Mouse (Mus musculus) thymus, adult 2 months (tissue): ENCODE results near the gene Srebf1. TPM values are rescaled to one million over a fixed set of nuclear protein-coding genes. Genes with fewer than 3 reads are reported as not detected.

Experiments used
- DNase-seq: peaks from one replicate; pipeline ENCODE4 v3.0.0; 2021
- H3K27ac ChIP-seq: fragments of 200-500 bp; 2 replicates; pipeline ENCODE4 v1.5.1; 2012; ENCODE audit warnings: low read length, control low read depth; ENCODE audit not compliant: control insufficient read depth, insufficient read depth
- H3K27me3 ChIP-seq: fragments of 200-500 bp; 2 replicates; pipeline ENCODE4 v1.6.1; 2012; ENCODE audit warnings: mild to moderate bottlenecking, low read length, moderate library complexity, mixed read lengths; ENCODE audit not compliant: control insufficient read depth, insufficient read depth
- H3K36me3 ChIP-seq: fragments of 200-500 bp; 2 replicates; pipeline ENCODE4 v1.6.1; 2012; ENCODE audit warnings: mild to moderate bottlenecking, low read length, moderate library complexity; ENCODE audit not compliant: control insufficient read depth, insufficient read depth
- H3K4me1 ChIP-seq: fragments of 200-500 bp; replicated peaks from 2 replicates; pipeline ENCODE4 v1.6.1; 2012; ENCODE audit warnings: low read length; ENCODE audit not compliant: control insufficient read depth, insufficient read depth
- H3K4me3 ChIP-seq: fragments of 200-500 bp; 2 replicates; pipeline ENCODE4 v1.5.1; 2012; ENCODE audit warnings: mild to moderate bottlenecking, low read length, control low read depth, moderate library complexity; ENCODE audit not compliant: control insufficient read depth, insufficient read depth
- CTCF ChIP-seq: fragments of 200-500 bp; IDR thresholded peaks from 2 replicates; pipeline ENCODE4 v1.5.1; 2012; ENCODE audit warnings: mild to moderate bottlenecking, control low read depth, low read length, moderate library complexity, borderline replicate concordance; ENCODE audit not compliant: control insufficient read depth, poor library complexity, insufficient read depth; ENCODE audit errors: extremely low read depth
- POLR2A ChIP-seq: fragments of 200-500 bp; IDR thresholded peaks from 2 replicates; pipeline ENCODE4 v1.6.1; 2012; ENCODE audit warnings: mild to moderate bottlenecking, low read length, control low read depth, moderate library complexity; ENCODE audit not compliant: control insufficient read depth, poor library complexity, insufficient read depth; ENCODE audit errors: extremely low read depth
- WGBS: fragments of 180-500 bp; shearing (Covaris S2); methylation state at CpG from one replicate; pipeline ENCODE4 v1.1.7; 2018; 5-methylcytosine and 5-hydroxymethylcytosine counted together
- polyA plus RNA-seq: library from polyadenylated mRNA; depleted of rRNA; stranded (reverse); fragments of >200 nt; gene quantifications from 2 replicates; pipeline ENCODE4 v1.2.3, GENCODE M21; 2012

Srebf1 gene
- polyA plus RNA-seq, 1 experiment: 466 TPM

- 18% methylated on average over 8 of the region's 8 CpGs for WGBS
- DNase-seq: no peak
- Histone ChIP-seq H3K4me3 (peak overlapping the region; percentile 90), H3K36me3 (no peaks in the 10 kb centered on the region), H3K4me1 (peaks cover 50% of the 10 kb centered on the region), H3K27me3 (no peaks in the 10 kb centered on the region), H3K27ac (peak overlapping the region; percentile 44; the same call in 1 of the 2 replicates)
- TF ChIP-seq POLR2A (no peak), CTCF (no peak)
These were observed 2.8 kb downstream of the Srebf1 start for GRCm38 (mm10) chr11:60219609-60220008.

GRCm38 (mm10) chr11:60217467-60217866 is 4.9 kb downstream of the Srebf1 start:
- Histone ChIP-seq H3K36me3 (no peaks in the 10 kb centered on the region), H3K4me3 (no peak overlapping the region), H3K27me3 (no peaks in the 10 kb centered on the region), H3K27ac (no peak overlapping the region), H3K4me1 (peaks cover 50% of the 10 kb centered on the region)
- DNase-seq: no peak
- TF ChIP-seq POLR2A (no peak), CTCF (no peak)
- 93% methylated on average over 7 of the region's 7 CpGs for WGBS

GRCm38 (mm10) chr11:60216671-60217070 is 5.7 kb downstream of the Srebf1 start:
- Histone ChIP-seq H3K36me3 (no peaks in the 10 kb centered on the region), H3K4me1 (peaks cover 52% of the 10 kb centered on the region), H3K27ac (no peak overlapping the region), H3K27me3 (no peaks in the 10 kb centered on the region), H3K4me3 (no peak overlapping the region)
- no peak for DNase-seq
- WGBS: 97% methylated on average over 1 of the region's 1 CpGs
- no peak for TF ChIP-seq CTCF
- TF ChIP-seq POLR2A: no peak

GRCm38 (mm10) chr11:60213266-60213665 is 9.1 kb downstream of the Srebf1 start:
- TF ChIP-seq CTCF (no peak; the same call in 1 of the 2 replicates), POLR2A (no peak)

GRCm38 (mm10) chr11:60211761-60212160 is 10.6 kb downstream of the Srebf1 start:
- no peak for DNase-seq
- 58% methylated on average over 12 of the region's 12 CpGs for WGBS
- Histone ChIP-seq H3K4me3 (no peak overlapping the region), H3K27ac (peak overlapping the region; percentile 27; the same call in 1 of the 2 replicates), H3K4me1 (peaks cover 67% of the 10 kb centered on the region), H3K36me3 (no peaks in the 10 kb centered on the region), H3K27me3 (no peaks in the 10 kb centered on the region)
- TF ChIP-seq POLR2A (no peak), CTCF (no peak)

More at GRCm38 (mm10) chr11:60213266-60213665, 9.1 kb downstream of the Srebf1 start:
- DNase-seq: no peak
- H3K27me3 ChIP-seq: no peaks in the 10 kb centered on the region
- H3K27ac ChIP-seq: no peak overlapping the region
- H3K36me3 ChIP-seq: no peaks in the 10 kb centered on the region
- H3K4me3 ChIP-seq: no peak overlapping the region
- WGBS: 77% methylated on average over 6 of the region's 6 CpGs
- peaks cover 68% of the 10 kb centered on the region for H3K4me1 ChIP-seq

DNA sequence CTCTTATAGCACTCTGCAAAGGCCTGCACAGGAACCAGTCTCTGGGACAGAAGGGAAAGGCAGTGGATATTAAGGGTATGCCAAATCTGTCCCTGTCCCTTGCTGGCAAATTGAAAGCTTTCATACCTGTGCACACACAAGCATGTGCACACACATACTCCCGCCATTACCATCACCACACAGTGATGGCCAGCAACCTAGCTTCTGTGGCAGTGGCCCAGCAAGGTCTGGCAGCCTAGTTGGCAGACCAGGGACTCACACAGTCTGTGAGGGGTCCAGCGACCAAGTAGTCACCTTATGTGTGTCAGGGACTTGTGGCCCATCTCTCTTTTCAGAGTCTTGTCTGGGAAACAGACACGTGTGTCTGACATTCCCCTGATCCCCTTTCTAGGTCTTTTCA is 11.2 kb downstream of the Srebf1 start:
- WGBS: 82% methylated on average over 3 of the region's 3 CpGs

GRCm38 (mm10) chr11:60210305-60210724 is 12.1 kb downstream of the Srebf1 start:
- H3K4me1 ChIP-seq: peaks cover 54% of the 10 kb centered on the region
- H3K36me3 ChIP-seq: peaks cover 13% of the 10 kb centered on the region
- TF ChIP-seq POLR2A: peak; percentile 35; the same call in 1 of the 2 replicates
- TF ChIP-seq CTCF: peak; percentile 56; the same call in 1 of the 2 replicates
- WGBS: under 1% methylated on average over 47 of the region's 47 CpGs
- peak overlapping the region; percentile 65 for H3K27ac ChIP-seq
- DNase-seq: peak; percentile 97
- H3K27me3 ChIP-seq: no peaks in the 10 kb centered on the region
- H3K4me3 ChIP-seq: peak overlapping the region; percentile 49

More for the DNA sequence above, 11.2 kb downstream of the Srebf1 start:
- Histone ChIP-seq H3K27ac (peak overlapping the region; percentile 65), H3K4me3 (no peak overlapping the region), H3K4me1 (peaks cover 62% of the 10 kb centered on the region), H3K36me3 (peaks cover 5% of the 10 kb centered on the region; the same call in 1 of the 2 replicates), H3K27me3 (no peaks in the 10 kb centered on the region)
- no peak for TF ChIP-seq POLR2A
- TF ChIP-seq CTCF: no peak
- DNase-seq: no peak
